Mouse (Mus musculus): ENCODE results near the gene Ppil1. TPM values are rescaled to one million over a fixed set of nuclear protein-coding genes. Genes with fewer than 3 reads are reported as not detected.
A peak's percentile ranks its signal among the peaks of the same experiment; 100 is the strongest.

Ppil1 gene
- total and polyA plus RNA-seq, 3 experiments = 115 to 135 (median 122) TPM

DNA sequence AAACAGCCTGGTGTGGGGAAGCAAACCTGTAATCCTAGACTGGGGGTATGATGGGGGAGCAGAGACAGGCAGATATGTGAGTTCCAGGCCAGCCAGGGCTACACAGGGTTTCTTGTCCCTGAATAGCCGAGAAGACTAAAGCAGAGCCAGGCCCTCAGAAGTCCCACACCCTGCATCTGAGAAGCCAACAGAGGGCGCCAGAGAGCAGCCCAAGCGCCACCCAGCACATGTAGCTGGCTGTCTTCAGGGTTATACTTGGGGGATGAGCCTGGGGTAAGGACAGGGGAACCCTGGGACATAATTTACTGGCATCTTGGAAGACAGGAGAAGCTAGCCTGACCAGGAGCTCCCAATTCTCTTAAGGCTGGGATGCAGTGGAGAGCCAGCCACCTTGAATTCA is 4.5 kb downstream of the Ppil1 start (continued):
- TF ChIP-seq SMC3 (IDR thresholded peaks at IDR 0.05; ENCODE audit: low read depth, low read length) (peak; percentile 53), UBTF (IDR thresholded peaks at IDR 0.05; ENCODE audit: borderline replicate concordance, insufficient read depth, low read depth, low read length) (no peak), POLR2AphosphoS5 (IDR thresholded peaks at IDR 0.05; ENCODE audit: borderline replicate concordance, low read depth, low read length) (no peak), POLR2A (IDR thresholded peaks at IDR 0.05; ENCODE audit: control insufficient read depth in 1 of 2, insufficient read depth in 1 of 2, low read depth in 1 of 2, low read length in 2 of 2, poor library complexity in 1 of 2) (no peak), MXI1 (IDR thresholded peaks at IDR 0.05; ENCODE audit: low read depth, low read length) (peak; percentile 23; the same call in 1 of the 2 replicates), ZKSCAN1 (IDR thresholded peaks at IDR 0.05; ENCODE audit: low read depth, low read length) (no peak), MAZ (IDR thresholded peaks at IDR 0.05; ENCODE audit: low read depth, low read length) (no peak), ZC3H11A (IDR thresholded peaks at IDR 0.05; ENCODE audit: low read depth, low read length) (no peak), GATA1 (IDR thresholded peaks at IDR 0.05; ENCODE audit: low read depth, low read length) (no peak), MYB (IDR thresholded peaks at IDR 0.05; ENCODE audit: low read depth, low read length) (no peak), CTCF (IDR thresholded peaks at IDR 0.05 in 2 of 3, conservative IDR thresholded peaks at IDR 0.05 in 1 of 3; ENCODE audit: control insufficient read depth in 1 of 3, insufficient read depth in 1 of 3, low read depth in 2 of 3, low read length in 3 of 3, poor library complexity in 1 of 3, severe bottlenecking in 1 of 3) (peak; percentile 63 to 80 (median 73)), MEF2A (IDR thresholded peaks at IDR 0.05; ENCODE audit: extremely low read depth, insufficient replicate concordance, low read depth, low read length, poor library complexity, severe bottlenecking) (no peak), SIN3A (IDR thresholded peaks at IDR 0.05; ENCODE audit: low read length) (no peak), USF1 (IDR thresholded peaks at IDR 0.05; ENCODE audit: low read depth, low read length) (no peak), GABPA (IDR thresholded peaks at IDR 0.05; ENCODE audit: low read depth, low read length) (no peak), KAT2A (conservative IDR thresholded peaks at IDR 0.05; ENCODE audit: low read depth, low read length) (no peak), MAX (IDR thresholded peaks at IDR 0.05; ENCODE audit: low read length) (no peak)

DNA sequence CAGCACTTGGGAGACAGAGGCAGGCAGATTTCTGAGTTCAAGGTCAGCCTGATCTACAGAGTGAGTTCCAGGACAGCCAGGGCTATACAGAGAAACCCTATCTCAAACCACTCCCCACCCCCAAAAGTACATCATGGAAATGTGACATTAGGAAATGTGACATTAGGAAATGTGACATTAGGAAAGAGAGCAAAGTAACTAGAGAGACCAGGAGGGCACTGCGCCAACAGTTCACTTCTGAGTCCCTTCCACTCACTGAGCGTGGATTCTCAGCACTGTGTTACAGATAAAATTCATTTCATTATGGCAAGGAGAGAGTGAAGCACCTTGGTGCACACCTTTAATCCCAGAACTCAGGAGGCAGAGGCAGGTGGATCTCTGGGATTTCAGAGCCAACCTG is 5.1 kb downstream of the Ppil1 start:
- Histone ChIP-seq H3K4me3 (ENCODE audit: control insufficient read depth in 1 of 2, insufficient read depth in 1 of 2, low read depth in 2 of 2, low read length in 2 of 2) (no peak overlapping the region), H3K79me2 (ENCODE audit: control insufficient read depth, insufficient read depth, low read length, poor library complexity) (peaks cover 60% of the 10 kb centered on the region), H3K9me3 (replicated peaks; ENCODE audit: insufficient read depth, low read length) (no peaks in the 10 kb centered on the region), H3K4me1 (ENCODE audit: control insufficient read depth in 1 of 2, insufficient read depth in 2 of 2, low read length in 2 of 2) (peaks cover 0 to 17% of the 10 kb centered on the region in 2 experiments; a peak in 3 of 4 replicates), H3K9ac (ENCODE audit: control insufficient read depth, low read depth, low read length, poor library complexity, severe bottlenecking) (no peak overlapping the region), H3K36me3 (ENCODE audit: control insufficient read depth in 1 of 2, insufficient read depth in 2 of 2, low read length in 2 of 2) (peaks cover 6 to 7% of the 10 kb centered on the region in 2 experiments), H3K27ac (ENCODE audit: control insufficient read depth, low read depth, low read length) (no peak overlapping the region), H3K27me3 (ENCODE audit: control insufficient read depth in 1 of 2, insufficient read depth in 2 of 2, low read length in 2 of 2) (no peaks in the 10 kb centered on the region)
- no peak for DNase-seq (ENCODE audit: low read depth, low spot score)
- TF ChIP-seq ZKSCAN1 (IDR thresholded peaks at IDR 0.05; ENCODE audit: low read depth, low read length) (no peak), GABPA (IDR thresholded peaks at IDR 0.05; ENCODE audit: low read depth, low read length) (no peak), SMC3 (IDR thresholded peaks at IDR 0.05; ENCODE audit: low read depth, low read length) (no peak), TCF12 (IDR thresholded peaks at IDR 0.05; ENCODE audit: low read depth, low read length) (no peak), RAD21 (IDR thresholded peaks at IDR 0.05; ENCODE audit: low read depth, low read length) (no peak), JUND (IDR thresholded peaks at IDR 0.05; ENCODE audit: low read depth, low read length) (no peak), USF1 (IDR thresholded peaks at IDR 0.05; ENCODE audit: low read depth, low read length) (no peak), MEF2A (IDR thresholded peaks at IDR 0.05; ENCODE audit: extremely low read depth, insufficient replicate concordance, low read depth, low read length, poor library complexity, severe bottlenecking) (no peak), EP300 (IDR thresholded peaks at IDR 0.05; ENCODE audit: low read depth in 1 of 2, low read length in 2 of 2) (no peak), CHD2 (IDR thresholded peaks at IDR 0.05; ENCODE audit: low read length) (no peak), NRF1 (IDR thresholded peaks at IDR 0.05; ENCODE audit: insufficient read depth, low read depth, low read length, poor library complexity, severe bottlenecking) (no peak), POLR2AphosphoS2 (IDR thresholded peaks at IDR 0.05; ENCODE audit: low read length) (no peak), CTCF (IDR thresholded peaks at IDR 0.05 in 2 of 3, conservative IDR thresholded peaks at IDR 0.05 in 1 of 3; ENCODE audit: control insufficient read depth in 1 of 3, insufficient read depth in 1 of 3, low read depth in 2 of 3, low read length in 3 of 3, poor library complexity in 1 of 3, severe bottlenecking in 1 of 3) (no peak), GATA1 (IDR thresholded peaks at IDR 0.05; ENCODE audit: low read depth, low read length) (no peak), ZNF384 (IDR thresholded peaks at IDR 0.05; ENCODE audit: low read depth, low read length) (no peak), UBTF (IDR thresholded peaks at IDR 0.05; ENCODE audit: borderline replicate concordance, insufficient read depth, low read depth, low read length) (no peak), CHD1 (IDR thresholded peaks at IDR 0.05; ENCODE audit: low read depth, low read length) (no peak)

Measured in MEL (cell line).